28 mouse cellular contexts compared by ENCODE assay signal in the genomic region with DNA sequence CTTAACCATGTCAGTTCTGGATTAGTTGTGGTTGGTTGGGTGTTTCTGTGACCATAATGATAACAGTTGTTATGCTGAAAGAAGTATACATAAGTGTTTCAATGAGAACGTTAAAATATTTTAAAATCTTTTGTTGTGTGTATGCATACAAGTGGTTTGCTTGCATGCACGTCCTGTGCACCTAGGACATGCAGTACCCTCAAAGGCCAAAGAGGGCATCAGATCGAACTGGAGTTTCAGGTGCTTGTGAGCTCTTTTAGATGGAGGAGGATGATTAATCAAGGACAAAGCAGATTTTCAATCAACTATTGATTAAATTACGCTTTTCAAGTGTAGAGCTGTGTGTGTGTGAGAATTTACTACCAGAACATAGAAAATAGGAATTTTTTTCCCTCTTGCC.
DNase-seq lines count a peak whose midpoint lies in the region; ATAC-seq and TF ChIP-seq lines count a peak whose summit lies in the region.
"Had no signal": no experiment of that assay in that cellular context is flagged by ENCODE, and none has a peak within 500 bp of the region (broad histone marks: within the 10 kb centered on the region; RNA-seq: fewer than 3 reads in every experiment).

No protein-coding gene starts in this region.

- no peak overlapping the region for H3K4me3 ChIP-seq in hindbrain, postnatal 0 days (ENCODE audit: low read length)
- H3K4me3 ChIP-seq in hindbrain, embryonic 11.5 days (ENCODE audit: low read depth, low read length) = no peak overlapping the region
- H3K4me3 ChIP-seq in lung, adult 2 months (replicated peaks; ENCODE audit: extremely low read depth, low read depth, low read length) = no peak overlapping the region
- no peak overlapping the region for H3K4me3 ChIP-seq in embryonic fibroblast, embryonic 13.5 days (ENCODE audit: insufficient read depth, low read length)
- H3K4me3 ChIP-seq: heart, embryonic 12.5 days; hindbrain, embryonic 10.5 days; limb, embryonic 13.5 days; liver, embryonic 13.5 days; neural tube, embryonic 12.5 days had no signal

- 69% methylated on average over 4 of the region's 4 CpGs for WGBS in hindbrain, postnatal 0 days
- WGBS in hindbrain, embryonic 11.5 days = 69% methylated on average over 4 of the region's 4 CpGs
- WGBS in lung, adult 2 months = 75% methylated on average over 4 of the region's 4 CpGs

- no peak overlapping the region for H3K4me2 ChIP-seq in hindbrain, postnatal 0 days (ENCODE audit: low read depth, low read length)
- no peak overlapping the region for H3K4me2 ChIP-seq in hindbrain, embryonic 11.5 days (replicated peaks; ENCODE audit: low read depth, low read length)
- H3K4me2 ChIP-seq: heart, embryonic 12.5 days; limb, embryonic 13.5 days; liver, embryonic 13.5 days; neural tube, embryonic 12.5 days had no signal

- no peak overlapping the region for H3K9ac ChIP-seq in hindbrain, postnatal 0 days (replicated peaks; ENCODE audit: low read length)
- H3K9ac ChIP-seq in hindbrain, embryonic 11.5 days (ENCODE audit: low read depth, low read length) = no peak overlapping the region
- H3K9ac ChIP-seq: heart, embryonic 12.5 days; limb, embryonic 13.5 days; liver, embryonic 13.5 days; neural tube, embryonic 12.5 days had no signal

- no peak for DNase-seq in hindbrain, postnatal 0 days (ENCODE audit: low spot score)
- no peak for DNase-seq in hindbrain, embryonic 11.5 days (ENCODE audit: low spot score)
- no peak for DNase-seq in lung, adult 2 months
- no peak for DNase-seq in lung, postnatal 10 days
- DNase-seq in ES-CJ7 (ENCODE audit: low read depth, low spot score) = peak; percentile 52
- no peak for DNase-seq in testis, postnatal 14 days (ENCODE audit: low spot score)
- no peak for DNase-seq in right cerebral cortex, adult 2 months (ENCODE audit: low spot score in 2 of 2)
- DNase-seq: adrenal gland, adult 2 months; B cell, adult 2 months; cerebellum, adult 2 months; cerebellum, postnatal 25 days; embryo, embryonic 11 days; heart, postnatal 10 days; kidney, adult 8-10 months; kidney, postnatal 14 days; layer of hippocampus, postnatal 36 days; liver, embryonic 13.5 days; midbrain, embryonic 14.5 days; right cerebral cortex, postnatal 25 days; spleen, adult 18-20 months; thymus, postnatal 36 days had no signal

- TF ChIP-seq CTCF in hindbrain, postnatal 0 days (IDR thresholded peaks at IDR 0.05; ENCODE audit: low read depth) = peak; percentile 34
- TF ChIP-seq CTCF in lung, adult 2 months (IDR thresholded peaks at IDR 0.05; ENCODE audit: insufficient read depth, low read length) = 0 out of 2 replicates have a peak, but pooled peaks have one; percentile 8
- peak; percentile 9; the same call in 1 of the 2 replicates for TF ChIP-seq CTCF in embryonic fibroblast, embryonic 13.5 days (IDR thresholded peaks at IDR 0.05; ENCODE audit: borderline replicate concordance, insufficient read depth, low read length)

- H3K27me3 ChIP-seq in hindbrain, postnatal 0 days (ENCODE audit: insufficient read depth, low read length) = no peaks in the 10 kb centered on the region
- H3K27me3 ChIP-seq in hindbrain, embryonic 11.5 days (ENCODE audit: control insufficient read depth, insufficient read depth, low read length) = no peaks in the 10 kb centered on the region
- H3K27me3 ChIP-seq: CH12.LX; heart, embryonic 12.5 days; limb, embryonic 13.5 days; liver, embryonic 13.5 days; neural tube, embryonic 12.5 days had no signal

- H3K9me3 ChIP-seq in hindbrain, postnatal 0 days (ENCODE audit: low read length) = no peaks in the 10 kb centered on the region
- no peaks in the 10 kb centered on the region for H3K9me3 ChIP-seq in hindbrain, embryonic 11.5 days (ENCODE audit: control insufficient read depth, low read length)
- H3K9me3 ChIP-seq: heart, embryonic 12.5 days; hindbrain, embryonic 10.5 days; limb, embryonic 13.5 days; liver, embryonic 13.5 days; neural tube, embryonic 12.5 days had no signal

- TF ChIP-seq POLR2A in lung, adult 2 months (IDR thresholded peaks at IDR 0.05; ENCODE audit: borderline replicate concordance, extremely low read depth, low read depth, low read length) = no peak
- no peak for TF ChIP-seq POLR2A in embryonic fibroblast, embryonic 13.5 days (IDR thresholded peaks at IDR 0.05; ENCODE audit: low read depth, low read length)

- no peak overlapping the region for H3K27ac ChIP-seq in hindbrain, postnatal 0 days
- H3K27ac ChIP-seq in hindbrain, embryonic 11.5 days (ENCODE audit: low read depth, low read length) = no peak overlapping the region
- H3K27ac ChIP-seq in embryonic fibroblast, embryonic 13.5 days (ENCODE audit: insufficient read depth, low read length) = no peak overlapping the region
- H3K27ac ChIP-seq: hindbrain, embryonic 10.5 days; limb, embryonic 13.5 days; liver, embryonic 13.5 days; neural tube, embryonic 12.5 days had no signal

- H3K36me3 ChIP-seq in hindbrain, postnatal 0 days (ENCODE audit: insufficient read depth, low read length) = no peaks in the 10 kb centered on the region
- no peaks in the 10 kb centered on the region for H3K36me3 ChIP-seq in hindbrain, embryonic 11.5 days (ENCODE audit: control insufficient read depth, insufficient read depth, low read length)
- H3K36me3 ChIP-seq: heart, embryonic 12.5 days; hindbrain, embryonic 10.5 days; limb, embryonic 13.5 days; liver, embryonic 13.5 days; neural tube, embryonic 12.5 days had no signal

- no peaks in the 10 kb centered on the region for H3K4me1 ChIP-seq in hindbrain, postnatal 0 days (ENCODE audit: insufficient read depth, low read length)
- H3K4me1 ChIP-seq in hindbrain, embryonic 11.5 days (replicated peaks; ENCODE audit: control insufficient read depth, insufficient read depth, low read length) = no peaks in the 10 kb centered on the region
- H3K4me1 ChIP-seq in lung, adult 2 months (ENCODE audit: control insufficient read depth, insufficient read depth, low read length) = no peaks in the 10 kb centered on the region
- H3K4me1 ChIP-seq in embryonic fibroblast, embryonic 13.5 days (ENCODE audit: control insufficient read depth, insufficient read depth, low read length) = no peaks in the 10 kb centered on the region
- H3K4me1 ChIP-seq: heart, embryonic 12.5 days; hindbrain, embryonic 10.5 days; limb, embryonic 13.5 days; liver, embryonic 13.5 days; neural tube, embryonic 12.5 days had no signal

- no peak for ATAC-seq in hindbrain, postnatal 0 days
- ATAC-seq in hindbrain, embryonic 11.5 days (ENCODE audit: low FRiP score) = no peak
- ATAC-seq: forebrain, embryonic 14.5 days had no signal
